Mouse (Mus musculus): ENCODE measurements around the gene Dnmt3l.
"Not testable (repeated sequence)": the region's sequence is repeated elsewhere in the genome, so short reads cannot be mapped to it uniquely, and the experiment has no call there.

The Dnmt3l gene

DNA sequence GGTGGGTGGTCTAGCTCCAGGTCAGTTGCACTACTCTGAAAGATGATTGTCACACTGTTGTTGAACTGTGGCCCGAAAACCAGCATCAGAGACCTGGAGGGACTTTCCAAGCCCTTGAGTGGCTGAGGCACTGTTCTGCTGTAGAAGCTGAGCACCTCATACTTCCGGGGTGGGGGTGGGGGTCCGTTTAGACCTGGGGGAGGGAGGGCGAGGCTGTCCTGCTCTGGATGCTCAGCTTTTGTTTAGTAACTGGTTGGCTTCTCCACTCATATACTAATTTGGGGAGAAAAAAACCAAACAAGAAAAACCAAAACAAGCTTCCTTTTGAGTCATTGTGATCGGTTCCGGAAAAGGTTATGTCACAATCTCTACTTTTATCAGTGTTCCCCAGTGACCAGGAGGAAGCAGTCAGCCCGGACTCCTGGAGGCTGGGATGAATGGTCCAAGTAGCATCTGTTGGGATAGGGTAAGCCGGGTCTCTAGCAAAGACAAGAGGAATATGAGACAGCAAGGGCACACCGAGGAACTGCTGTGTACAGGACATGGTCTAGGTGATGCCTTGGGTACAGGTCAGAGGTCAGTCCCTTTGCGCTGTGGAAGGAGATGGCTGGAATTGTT, 44.8 kb downstream of the Dnmt3l start:
- no peak for DNase-seq

DNA sequence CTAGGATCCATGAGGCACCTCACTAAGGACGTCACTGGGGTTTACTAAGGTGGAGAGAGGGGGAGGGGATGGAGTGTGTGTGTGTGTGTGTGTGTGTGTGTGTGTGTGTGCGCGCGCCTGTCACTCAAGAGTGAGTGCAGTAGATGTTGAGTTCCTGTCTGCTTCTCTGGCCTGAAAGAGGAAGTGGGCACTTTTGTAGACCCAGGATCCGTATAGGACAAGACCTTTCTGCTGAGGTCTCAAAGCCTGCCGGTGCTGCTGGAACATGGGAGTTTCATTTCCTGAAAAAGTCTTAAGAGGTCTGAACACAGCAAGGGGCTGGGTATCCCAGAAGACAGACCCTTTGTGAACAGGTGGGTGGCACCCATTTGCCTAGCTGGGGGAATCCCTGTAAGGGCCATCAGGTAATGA, 45.4 kb downstream of the Dnmt3l start:
- no peak for DNase-seq

DNA sequence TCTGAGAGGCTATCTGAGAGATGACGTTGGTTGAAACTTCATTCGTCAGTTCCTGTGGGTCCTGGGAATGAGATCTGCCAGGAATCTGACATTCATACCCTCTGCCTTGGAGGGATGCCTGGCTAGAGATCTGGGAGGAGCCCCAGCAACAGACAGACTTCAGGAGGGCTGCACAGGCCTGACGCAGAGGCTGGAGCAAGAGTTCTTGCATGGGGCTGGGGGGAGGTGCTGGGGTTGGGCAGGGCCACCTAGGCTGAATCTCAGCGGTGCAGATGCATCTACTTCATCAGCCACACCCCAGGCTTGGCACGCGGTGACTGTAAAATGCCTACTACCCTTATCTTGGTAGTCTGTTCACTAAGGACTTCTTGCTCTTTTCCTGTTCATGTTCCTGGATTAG, 48.5 kb downstream of the Dnmt3l start:
- DNase-seq: peak in 1 of 2 experiments; percentile 28

DNA sequence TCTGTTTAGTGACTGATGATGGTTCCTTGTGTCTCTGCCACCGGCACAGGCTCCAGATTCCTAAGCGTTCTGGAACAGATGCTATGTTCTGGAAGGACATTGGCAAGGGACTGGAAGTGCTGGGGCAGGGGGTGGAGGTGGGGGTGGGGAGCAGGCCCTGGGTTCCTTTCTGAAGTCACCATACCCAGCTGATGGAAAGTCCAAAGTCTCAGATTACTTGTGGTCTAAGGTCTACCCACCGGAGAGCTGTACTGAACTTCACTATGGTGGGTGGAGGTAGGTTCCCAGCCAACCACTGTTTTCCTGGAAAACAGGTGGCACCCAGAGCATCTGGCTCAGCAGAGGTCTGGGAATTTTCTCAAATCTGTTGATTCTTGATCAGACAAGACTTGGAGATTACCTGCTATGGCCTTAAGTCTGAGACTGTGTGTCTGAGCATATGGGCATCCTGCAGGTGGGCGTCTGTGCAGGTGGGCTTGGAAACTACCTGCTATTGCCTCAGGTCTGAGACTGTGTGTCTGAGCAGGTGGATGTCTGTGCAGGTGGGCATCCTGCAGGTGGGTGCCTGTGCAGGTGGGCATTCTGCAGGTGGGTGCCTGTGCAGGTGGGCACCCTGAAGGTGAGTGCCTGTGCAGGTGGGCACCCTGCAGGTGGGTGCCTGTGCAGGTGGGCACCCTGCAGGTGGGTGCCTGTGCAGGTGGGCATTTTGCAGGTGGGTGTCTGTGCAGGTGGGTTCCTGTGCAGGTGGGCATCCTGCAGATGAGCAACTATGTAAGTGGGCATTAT, 49.2 kb downstream of the Dnmt3l start:
- no peak for DNase-seq

DNA sequence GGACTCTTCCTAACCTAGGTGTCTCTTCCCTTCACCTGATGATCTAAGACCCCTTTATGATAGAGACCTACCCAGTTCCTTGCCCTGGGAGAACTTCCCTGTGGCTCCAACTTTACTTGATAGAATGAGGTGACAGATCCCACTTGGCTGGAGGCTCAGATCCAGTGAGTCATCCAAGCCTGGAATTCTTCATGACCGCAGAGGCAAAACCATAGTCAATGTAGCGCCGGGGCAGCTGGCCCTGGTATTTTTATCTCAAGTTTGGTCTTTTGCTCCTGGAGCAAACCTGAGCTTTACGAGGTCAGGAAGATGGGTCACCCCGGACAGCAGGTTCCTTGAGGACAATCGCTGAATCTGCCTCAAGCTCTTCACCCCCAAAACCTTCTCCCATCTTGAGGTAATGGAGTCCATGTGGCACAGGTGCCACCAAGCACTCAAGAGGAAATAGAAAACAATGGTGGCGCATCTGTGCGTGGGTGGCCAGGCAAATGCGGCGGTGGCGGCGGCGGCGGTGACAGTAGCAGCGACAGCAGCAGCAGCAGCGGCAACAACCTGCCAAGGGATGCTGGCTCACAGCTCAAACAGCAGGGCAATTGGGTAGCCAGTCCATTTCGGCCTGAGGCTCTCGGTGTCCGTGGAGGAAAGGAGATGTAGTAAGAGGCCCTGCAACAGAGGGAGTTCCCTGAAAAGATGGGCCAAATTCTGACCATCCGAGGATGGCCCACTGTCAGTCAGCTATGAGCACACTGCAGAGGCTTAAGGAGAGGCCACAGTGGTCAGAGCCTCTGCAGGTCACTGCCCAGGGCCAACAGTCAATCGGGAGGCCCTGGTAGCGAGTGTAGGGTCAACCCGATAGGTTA, 50.3 kb downstream of the Dnmt3l start:
- no peak for DNase-seq

DNA sequence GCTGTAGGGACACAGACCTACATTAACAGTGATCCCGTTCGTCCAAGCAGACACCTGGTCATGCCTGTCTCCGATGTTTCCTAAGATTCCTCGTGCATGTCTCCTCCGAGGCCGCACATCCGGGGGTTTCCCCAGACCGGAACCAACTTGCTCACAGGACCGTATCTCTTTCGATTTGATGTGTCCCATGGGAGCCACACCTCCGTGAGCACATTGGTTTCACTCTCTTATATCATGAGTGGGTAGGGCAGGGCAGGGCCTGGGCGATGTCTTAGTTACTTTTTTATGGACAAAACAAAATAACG, 50.9 kb downstream of the Dnmt3l start:
- no peak for DNase-seq

DNA sequence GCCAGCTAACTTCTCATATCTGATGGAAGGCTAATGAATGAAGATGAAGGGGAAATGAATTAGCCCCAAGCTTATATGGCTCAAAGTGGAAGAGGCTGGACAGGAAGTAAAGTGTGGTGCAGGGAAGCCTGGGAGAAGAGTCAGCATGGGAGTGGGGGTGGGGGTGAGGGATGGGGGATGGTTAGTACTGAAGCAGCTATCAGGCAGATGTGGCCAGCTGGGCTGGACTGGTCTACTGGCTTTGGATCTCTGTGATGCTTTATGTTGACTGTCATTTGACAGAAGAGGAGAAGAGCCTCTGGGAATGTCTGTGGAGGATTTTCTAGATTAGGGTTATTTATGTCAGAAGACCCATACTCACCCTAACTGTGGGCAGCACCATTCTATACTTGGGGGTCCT, 53.5 kb downstream of the Dnmt3l start:
- no peak for DNase-seq

DNA sequence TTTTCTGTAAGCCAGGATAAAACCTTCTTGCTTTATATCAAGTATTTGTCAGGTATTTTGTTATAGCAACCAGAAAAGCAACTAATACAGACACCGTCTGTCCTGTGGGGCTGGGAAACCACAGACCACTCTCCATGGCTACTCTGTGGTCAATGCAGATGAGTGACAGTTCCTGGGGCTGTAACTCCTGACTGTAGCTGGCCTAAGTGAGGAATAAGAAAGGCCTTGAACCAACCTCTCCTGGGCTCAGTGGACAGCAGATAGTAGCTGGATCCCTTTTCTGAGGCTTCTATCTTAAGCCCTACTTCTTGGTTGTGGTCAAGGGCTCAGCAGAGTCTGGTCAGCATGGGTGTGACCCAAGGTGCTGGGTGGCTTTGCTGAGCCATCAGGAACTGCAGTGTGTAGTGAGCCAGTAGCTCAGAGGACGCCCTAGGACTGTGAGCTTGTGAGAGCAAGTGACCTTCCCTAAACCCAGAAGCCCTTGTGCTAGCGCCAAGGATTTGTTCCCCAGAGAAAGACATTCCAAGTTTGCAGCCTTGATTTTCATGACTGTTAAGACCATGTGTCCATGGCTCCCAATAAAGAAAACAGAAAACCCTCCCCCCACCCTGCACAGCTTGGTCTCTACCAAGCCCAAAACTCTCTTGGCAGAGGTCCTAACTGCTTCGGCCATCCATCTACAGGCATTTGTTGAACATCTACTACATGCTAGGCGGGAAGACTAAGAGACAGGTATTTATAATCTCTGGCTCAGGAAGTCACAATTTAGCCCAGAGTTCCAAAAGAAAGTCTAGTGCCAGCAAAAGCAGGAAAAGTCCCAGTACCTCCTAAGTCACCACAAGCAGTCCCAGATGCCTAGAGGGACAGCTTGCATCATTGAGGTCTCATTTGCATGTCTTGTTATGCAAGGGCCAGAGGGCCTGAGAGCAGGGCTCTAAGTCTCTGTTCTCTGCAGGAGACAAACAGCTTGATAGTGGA, 54.5 kb downstream of the Dnmt3l start:
- DNase-seq: no peak

DNA sequence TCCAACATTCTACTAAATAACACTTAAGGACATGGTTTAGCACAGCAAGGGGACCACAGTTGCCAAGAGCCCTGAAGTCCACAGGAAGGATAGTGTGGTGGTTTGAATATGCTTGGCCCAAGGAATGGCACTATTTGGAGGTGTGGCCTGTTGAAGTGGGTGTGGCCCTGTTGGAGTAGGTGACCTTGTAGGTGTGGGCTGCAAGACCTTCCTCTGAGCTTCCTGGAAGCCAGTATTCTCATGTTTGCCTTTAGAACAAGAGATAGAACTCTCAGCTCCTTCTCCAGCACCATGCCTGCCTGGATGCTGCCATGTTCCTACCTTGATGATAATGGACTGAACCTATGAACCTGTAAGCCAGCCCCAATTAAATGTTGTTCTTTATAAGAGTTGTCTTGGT, 58.1 kb downstream of the Dnmt3l start:
- not testable (repeated sequence) for DNase-seq

DNA sequence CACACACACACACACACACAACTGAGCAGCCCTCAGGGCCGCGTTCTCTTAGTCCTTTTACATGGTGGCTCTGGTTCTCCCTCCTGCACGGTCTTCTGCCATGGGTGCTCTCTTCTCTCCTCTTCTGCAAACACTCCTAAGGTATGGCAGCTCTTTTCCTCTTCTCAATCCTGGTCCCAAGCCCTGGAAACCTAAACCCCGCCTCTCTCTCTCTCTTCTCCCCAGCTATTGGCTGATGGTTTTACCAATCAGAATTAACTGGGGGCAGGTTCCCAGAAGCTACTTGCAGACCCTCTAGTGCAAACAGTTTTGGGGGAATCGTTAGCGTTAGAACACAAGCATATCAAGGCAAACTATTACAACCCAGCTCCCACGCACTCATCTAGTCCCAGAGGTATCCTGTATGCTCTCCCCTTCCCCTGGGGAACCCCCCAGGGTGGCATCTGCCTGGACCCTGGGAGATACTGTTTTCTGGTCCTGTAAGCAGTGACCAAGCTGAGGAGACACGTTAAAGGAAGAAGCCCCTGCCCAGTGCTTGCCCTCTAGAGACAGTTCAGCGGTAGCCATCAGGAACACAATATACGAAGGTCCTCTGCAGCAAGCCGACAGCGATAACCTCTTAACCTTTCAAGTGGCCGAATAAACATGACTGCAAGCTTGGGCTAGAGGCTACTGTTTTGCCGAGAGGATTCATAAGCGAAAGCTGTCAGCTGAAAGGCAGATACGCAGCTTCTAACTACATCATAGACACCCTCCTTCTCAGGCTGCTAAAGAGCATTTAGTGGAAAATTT, 59.4 kb downstream of the Dnmt3l start:
- no peak for DNase-seq

DNA sequence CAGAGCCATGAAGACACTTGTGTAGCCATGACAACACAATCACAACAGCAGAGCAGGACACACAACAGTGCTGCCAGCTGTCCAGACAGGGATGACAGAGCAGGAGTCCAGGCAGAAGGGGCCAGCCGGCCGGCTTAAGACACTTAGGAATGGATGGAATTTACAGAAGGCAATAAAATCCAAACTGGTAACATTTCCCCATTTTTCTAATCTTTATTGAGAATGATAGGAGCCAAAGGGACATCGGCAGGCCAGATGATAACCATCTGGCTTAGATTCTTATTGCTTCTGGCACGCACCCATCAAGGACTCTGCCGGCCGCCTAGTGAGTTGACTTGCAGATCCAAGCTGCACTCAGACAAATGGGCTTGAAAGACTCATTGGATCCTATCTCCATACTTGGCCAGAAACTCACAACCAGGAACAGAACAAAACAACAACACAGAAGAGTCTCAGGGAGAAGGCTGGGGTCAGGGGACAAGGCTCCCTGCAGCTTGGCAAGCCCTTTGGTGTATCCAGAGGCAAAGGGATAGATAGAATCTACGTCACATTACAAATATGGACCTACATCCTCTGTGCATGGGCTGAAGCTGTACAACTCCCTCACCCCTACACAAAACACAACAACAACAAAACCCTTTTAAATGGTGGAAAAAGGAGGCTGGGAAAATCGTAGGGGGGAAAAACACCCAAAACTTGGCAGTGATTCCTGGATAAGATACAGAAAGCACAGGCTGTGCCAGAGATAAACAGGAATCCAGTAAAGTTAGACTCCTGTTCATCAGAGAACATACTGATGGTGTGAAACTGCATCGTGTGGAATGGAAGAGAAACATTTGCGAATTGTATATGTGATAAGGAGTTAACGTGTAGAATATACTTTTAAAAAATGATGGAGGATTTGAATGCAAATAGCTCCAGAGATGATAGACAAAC, 63.1 kb downstream of the Dnmt3l start:
- peak; percentile 48 to 56 for DNase-seq

DNA sequence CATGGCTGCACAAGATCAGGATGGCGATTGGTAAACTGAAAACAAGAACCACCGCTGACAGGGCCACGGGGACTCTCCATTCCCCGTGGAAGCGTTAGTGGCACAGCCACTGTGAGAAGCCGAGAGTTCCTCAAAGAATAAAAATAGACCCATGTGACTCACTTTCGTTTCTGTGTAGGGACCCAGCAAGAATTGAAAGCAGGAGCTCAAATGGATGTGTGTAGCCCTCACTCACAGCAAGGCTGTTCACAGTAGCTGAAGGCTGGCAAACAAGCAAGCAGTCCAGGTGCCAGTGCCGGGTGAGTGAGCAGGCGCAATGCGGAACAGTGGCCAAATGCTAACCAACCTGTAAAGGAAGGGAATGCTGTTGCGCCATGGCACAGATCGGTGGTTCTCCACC, 63.8 kb downstream of the Dnmt3l start:
- peak; percentile 79 to 81 for DNase-seq

All from cerebellum, postnatal 14 days (tissue).